Comparison of ENCODE assay signal across 10 mouse cellular contexts in the genomic region with DNA sequence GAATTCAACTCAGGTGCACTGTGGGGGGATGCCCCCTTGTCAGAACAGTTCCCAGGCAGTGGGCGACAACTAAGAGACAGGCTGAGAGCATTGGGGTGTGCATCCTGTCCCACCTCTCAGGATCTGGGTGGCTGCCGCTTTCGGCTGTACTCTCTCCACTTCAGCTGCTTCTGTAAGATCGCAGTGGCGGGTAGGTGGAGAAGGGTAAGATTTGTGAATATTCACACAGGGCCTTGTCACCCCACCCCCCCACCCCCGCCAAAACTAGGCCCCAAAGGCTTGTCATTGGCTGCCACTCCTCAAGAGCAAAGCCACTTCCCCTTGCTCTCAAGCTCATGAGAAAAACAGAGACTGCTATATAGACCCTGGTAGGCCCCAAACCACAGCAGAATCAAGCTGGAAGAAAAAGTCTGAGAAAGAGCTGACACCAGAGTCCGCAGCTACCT. TPM values are rescaled to one million over a fixed set of nuclear protein-coding genes. Genes with fewer than 3 reads are reported as not detected.
DNase-seq lines count a peak whose midpoint lies in the region; ATAC-seq lines count a peak whose summit lies in the region.
"Had no signal": no experiment of that assay in that cellular context is flagged by ENCODE, and none has a peak within 500 bp of the region (broad histone marks: within the 10 kb centered on the region; RNA-seq: fewer than 3 reads in every experiment).

No protein-coding gene starts in this region.

- whole genome bisulfite sequencing in liver, embryonic 16.5 days (ENCODE audit: insufficient replicate concordance): 30% methylated on average over 7 of the region's 7 CpGs

- H3K36me3 ChIP-seq in liver, embryonic 16.5 days (ENCODE audit: control insufficient read depth, insufficient read depth): no peaks in the 10 kb centered on the region
- H3K36me3 ChIP-seq: lung, embryonic 15.5 days had no signal

- no peaks in the 10 kb centered on the region for H3K9me3 ChIP-seq in liver, embryonic 16.5 days (replicated peaks; ENCODE audit: control insufficient read depth, low read length)
- H3K9me3 ChIP-seq: lung, embryonic 15.5 days had no signal

- H3K27me3 ChIP-seq in liver, embryonic 16.5 days (ENCODE audit: control insufficient read depth, insufficient read depth, low read depth, low read length): no peaks in the 10 kb centered on the region
- H3K27me3 ChIP-seq: lung, embryonic 15.5 days had no signal

- H3K4me3 ChIP-seq in liver, embryonic 16.5 days (ENCODE audit: low read depth, low read length): peak overlapping the region; percentile 27
- H3K4me3 ChIP-seq: lung, embryonic 15.5 days had no signal

- no peak for ATAC-seq in liver, embryonic 16.5 days (ENCODE audit: low read depth)

- DNase-seq in CD4-positive, CD25-positive, alpha-beta regulatory T cell, adult 2 months (ENCODE audit: low read depth, low spot score): peak; percentile 76
- DNase-seq in T-cell, adult 2 months (ENCODE audit: low spot score): peak; percentile 73
- peak; percentile 33 to 70 for DNase-seq in spleen, postnatal 4 days (ENCODE audit: low spot score in 2 of 2)
- DNase-seq in urinary bladder, adult 18-20 months (ENCODE audit: low spot score in 2 of 2): no peak
- DNase-seq in c-Kit-positive CD71-positive TER-119-positive erythroid progenitor cells, embryonic 14.5 days (ENCODE audit: low spot score): no peak
- no peak for DNase-seq in kidney, adult 18-20 months
- DNase-seq: cerebellum, postnatal 36 days; right cerebral cortex, postnatal 14 days had no signal

- no peak overlapping the region for H3K9ac ChIP-seq in liver, embryonic 16.5 days (ENCODE audit: low read depth, low read length)
- H3K9ac ChIP-seq: lung, embryonic 15.5 days had no signal

- H3K27ac ChIP-seq in liver, embryonic 16.5 days (ENCODE audit: low read length): no peak overlapping the region
- H3K27ac ChIP-seq: lung, embryonic 15.5 days had no signal

- peak overlapping the region; percentile 19 for H3K4me2 ChIP-seq in liver, embryonic 16.5 days (ENCODE audit: low read depth, low read length)
- H3K4me2 ChIP-seq: lung, embryonic 15.5 days had no signal

- H3K4me1 ChIP-seq in liver, embryonic 16.5 days (ENCODE audit: control insufficient read depth, low read depth, low read length): peaks cover 8% of the 10 kb centered on the region
- H3K4me1 ChIP-seq: lung, embryonic 15.5 days had no signal

RNA-seq across cellular contexts. Expression of a gene that starts 1.5 kb away (rescaled TPM):
- 9.6 and 9.7 TPM in 2 replicates for polyA plus RNA-seq in liver, embryonic 16.5 days (2015; fragmentation: Nextera tagmentation; extraction: Ambion mirVana)

RNA-seq across cellular contexts. Expression of a gene that starts 39.2 kb away (rescaled TPM):
- polyA plus RNA-seq in liver, embryonic 16.5 days (2015; fragmentation: Nextera tagmentation; extraction: Ambion mirVana): 0.04 TPM in 1 of 2 replicates, not detected in the other

Comparison
In these comparisons a context has a peak if more than half of its experiments do, and no peak if none do; other contexts are left out.
1. DNase-seq: peak in CD4-positive, CD25-positive, alpha-beta regulatory T cell, adult 2 months (single experiment), T-cell, adult 2 months (single experiment) and spleen, postnatal 4 days (2 of 2); none in urinary bladder, adult 18-20 months (0 of 2), c-Kit-positive CD71-positive TER-119-positive erythroid progenitor cells, embryonic 14.5 days (single experiment) and kidney, adult 18-20 months (single experiment).